Mouse (Mus musculus): ENCODE results near the gene Olfr221. TPM values are rescaled to one million over a fixed set of nuclear protein-coding genes. Genes with fewer than 3 reads are reported as not detected.
"Not testable (repeated sequence)": the region's sequence is repeated elsewhere in the genome, so short reads cannot be mapped to it uniquely, and the experiment has no call there.

Gene Olfr221
- polyA plus RNA-seq (2012; rRNA removed) (not detected in 2 replicates), polyA plus RNA-seq (2014; fragmentation: Nextera tagmentation; extraction: Ambion mirVana) (not detected in 2 replicates)

GRCm38 (mm10) chr14:52042359-52042758, at the start of gene Olfr221:
Olfr221 (minus strand) TSS chr14:52042459.
- not testable (repeated sequence) for H3K36me3 ChIP-seq (ENCODE audit: control insufficient read depth, insufficient read depth, low read length); ATAC-seq (ENCODE audit: low FRiP score, low read depth); H3K4me3 ChIP-seq (replicated peaks; ENCODE audit: low read length); H3K9ac ChIP-seq (ENCODE audit: low read depth, low read length, severe bottlenecking); H3K27me3 ChIP-seq (ENCODE audit: control insufficient read depth, insufficient read depth, low read length); DNase-seq (ENCODE audit: low spot score); H3K4me1 ChIP-seq (ENCODE audit: control insufficient read depth, insufficient read depth, low read length); H3K4me2 ChIP-seq (replicated peaks; ENCODE audit: low read depth, low read length, severe bottlenecking); H3K9me3 ChIP-seq (ENCODE audit: control insufficient read depth, low read length); H3K27ac ChIP-seq (replicated peaks; ENCODE audit: low read depth, low read length)
- 48% methylated on average over 3 of the region's 3 CpGs for WGBS

GRCm38 (mm10) chr14:52083083-52083482, 40.8 kb upstream of the Olfr221 start:
- ATAC-seq (ENCODE audit: low FRiP score, low read depth) (no peak), DNase-seq (ENCODE audit: low spot score) (no peak)
- H3K27me3 ChIP-seq (ENCODE audit: control insufficient read depth, insufficient read depth, low read length), result no peaks in the 10 kb centered on the region
- H3K4me1 ChIP-seq (ENCODE audit: control insufficient read depth, insufficient read depth, low read length), result no peaks in the 10 kb centered on the region
- no peaks in the 10 kb centered on the region for H3K9me3 ChIP-seq (ENCODE audit: control insufficient read depth, low read length)
- TF ChIP-seq POLR2A (IDR thresholded peaks at IDR 0.05; ENCODE audit: borderline replicate concordance, extremely low read depth, insufficient read depth, insufficient read length), result no peak
- H3K36me3 ChIP-seq (ENCODE audit: control insufficient read depth, insufficient read depth, low read length), result peaks cover 78% of the 10 kb centered on the region
- no peak overlapping the region for H3K9ac ChIP-seq (ENCODE audit: low read depth, low read length, severe bottlenecking)
- no peak overlapping the region for H3K4me3 ChIP-seq (replicated peaks; ENCODE audit: low read length)
- no peak overlapping the region for H3K27ac ChIP-seq (replicated peaks; ENCODE audit: low read depth, low read length)
- no peak overlapping the region for H3K4me2 ChIP-seq (replicated peaks; ENCODE audit: low read depth, low read length, severe bottlenecking)

DNA sequence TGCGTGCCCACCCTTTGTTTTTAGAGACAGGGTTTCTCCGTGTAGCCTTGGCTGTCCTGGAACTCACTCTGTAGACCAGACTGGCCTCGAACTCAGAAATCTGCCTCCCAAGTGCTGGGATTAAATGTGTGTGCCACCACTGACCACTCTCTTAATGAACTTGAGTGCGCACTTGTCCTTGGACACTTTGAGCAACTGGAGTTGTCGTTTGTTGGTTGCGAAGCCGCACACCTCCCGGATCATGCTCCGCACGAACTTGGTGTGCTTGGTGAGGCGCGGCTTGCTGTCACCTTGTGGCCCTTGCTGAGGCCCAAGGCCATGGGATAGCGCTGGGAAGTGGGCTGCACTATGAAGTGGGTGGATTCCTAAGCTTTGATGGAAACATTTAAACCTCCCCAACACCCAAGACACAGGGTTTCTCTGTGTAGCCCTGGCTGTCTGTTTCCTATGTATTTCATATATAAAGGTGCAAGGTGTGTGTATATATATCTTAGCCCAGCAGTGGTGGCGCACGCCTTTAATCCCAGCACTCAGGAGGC, 29.4 kb upstream of the Olfr221 start:
- H3K9ac ChIP-seq (ENCODE audit: low read depth, low read length, severe bottlenecking), result no peak overlapping the region
- peaks cover 50% of the 10 kb centered on the region for H3K36me3 ChIP-seq (ENCODE audit: control insufficient read depth, insufficient read depth, low read length)
- no peak for TF ChIP-seq POLR2A (IDR thresholded peaks at IDR 0.05; ENCODE audit: borderline replicate concordance, extremely low read depth, insufficient read depth, insufficient read length)
- H3K4me2 ChIP-seq (replicated peaks; ENCODE audit: low read depth, low read length, severe bottlenecking), result no peak overlapping the region
- H3K9me3 ChIP-seq (ENCODE audit: control insufficient read depth, low read length), result no peaks in the 10 kb centered on the region
- no peak overlapping the region for H3K27ac ChIP-seq (replicated peaks; ENCODE audit: low read depth, low read length)
- ATAC-seq (ENCODE audit: low FRiP score, low read depth), result no peak
- DNase-seq (ENCODE audit: low spot score), result no peak
- no peaks in the 10 kb centered on the region for H3K27me3 ChIP-seq (ENCODE audit: control insufficient read depth, insufficient read depth, low read length)
- H3K4me3 ChIP-seq (replicated peaks; ENCODE audit: low read length), result no peak overlapping the region
- no peaks in the 10 kb centered on the region for H3K4me1 ChIP-seq (ENCODE audit: control insufficient read depth, insufficient read depth, low read length)
- 93% methylated on average over 15 of the region's 15 CpGs for WGBS

DNA sequence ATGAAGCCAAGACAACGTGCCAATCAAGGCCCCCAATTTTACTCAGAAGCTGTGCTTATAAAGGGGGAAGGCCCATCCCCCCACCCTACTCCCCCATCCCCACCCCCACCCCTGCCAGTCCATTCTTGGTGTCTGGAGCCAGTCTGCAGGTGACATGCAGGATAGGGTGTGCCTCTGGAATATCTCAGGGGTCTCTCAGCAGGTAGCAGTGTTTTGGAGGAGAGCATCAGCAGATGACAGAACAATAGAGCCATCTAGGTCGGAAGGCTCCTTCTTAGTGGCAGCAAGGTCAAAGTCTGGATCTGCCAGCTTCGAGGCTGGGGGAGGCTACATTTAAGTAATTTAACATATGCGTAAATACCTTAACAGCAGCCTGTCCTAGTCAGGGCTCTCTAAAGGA, 23.9 kb upstream of the Olfr221 start:
- Histone ChIP-seq H3K4me1 (ENCODE audit: control insufficient read depth, insufficient read depth, low read length) (no peaks in the 10 kb centered on the region), H3K9ac (ENCODE audit: low read depth, low read length, severe bottlenecking) (no peak overlapping the region), H3K4me3 (replicated peaks; ENCODE audit: low read length) (no peak overlapping the region), H3K27ac (replicated peaks; ENCODE audit: low read depth, low read length) (no peak overlapping the region), H3K4me2 (replicated peaks; ENCODE audit: low read depth, low read length, severe bottlenecking) (no peak overlapping the region), H3K9me3 (ENCODE audit: control insufficient read depth, low read length) (no peaks in the 10 kb centered on the region), H3K27me3 (ENCODE audit: control insufficient read depth, insufficient read depth, low read length) (no peaks in the 10 kb centered on the region), H3K36me3 (ENCODE audit: control insufficient read depth, insufficient read depth, low read length) (peaks cover 3% of the 10 kb centered on the region)
- DNase-seq (ENCODE audit: low spot score) (no peak), ATAC-seq (ENCODE audit: low FRiP score, low read depth) (no peak)
- no peak for TF ChIP-seq POLR2A (IDR thresholded peaks at IDR 0.05; ENCODE audit: borderline replicate concordance, extremely low read depth, insufficient read depth, insufficient read length)
- WGBS, result 59% methylated on average over 4 of the region's 4 CpGs

DNA sequence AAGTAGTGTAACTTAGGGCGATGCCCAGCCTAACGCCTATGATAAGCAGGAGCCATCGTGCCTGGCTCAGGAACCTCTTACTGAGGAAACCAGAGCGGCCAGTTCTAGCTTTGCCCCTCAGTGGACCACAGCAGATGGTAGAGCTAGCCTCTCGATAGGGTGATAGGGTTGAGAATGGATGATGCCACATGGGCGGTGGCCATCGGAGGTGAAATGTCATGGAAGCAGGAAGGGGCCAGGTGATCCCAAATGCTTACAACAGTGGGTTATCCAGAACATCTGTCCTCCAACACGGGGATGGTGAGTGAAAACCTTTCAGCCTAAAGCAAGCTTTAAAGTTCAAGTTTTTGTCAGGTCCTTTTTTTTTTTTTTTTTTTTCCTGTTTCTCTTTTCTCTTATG, 19.5 kb upstream of the Olfr221 start:
- H3K36me3 ChIP-seq (ENCODE audit: control insufficient read depth, insufficient read depth, low read length), result no peaks in the 10 kb centered on the region
- H3K4me3 ChIP-seq (replicated peaks; ENCODE audit: low read length), result no peak overlapping the region
- no peaks in the 10 kb centered on the region for H3K4me1 ChIP-seq (ENCODE audit: control insufficient read depth, insufficient read depth, low read length)
- H3K4me2 ChIP-seq (replicated peaks; ENCODE audit: low read depth, low read length, severe bottlenecking), result no peak overlapping the region
- no peak for TF ChIP-seq POLR2A (IDR thresholded peaks at IDR 0.05; ENCODE audit: borderline replicate concordance, extremely low read depth, insufficient read depth, insufficient read length)
- no peak overlapping the region for H3K27ac ChIP-seq (replicated peaks; ENCODE audit: low read depth, low read length)
- ATAC-seq (ENCODE audit: low FRiP score, low read depth), result no peak
- DNase-seq (ENCODE audit: low spot score), result no peak
- no peaks in the 10 kb centered on the region for H3K9me3 ChIP-seq (ENCODE audit: control insufficient read depth, low read length)
- WGBS, result 85% methylated on average over 8 of the region's 8 CpGs
- H3K9ac ChIP-seq (ENCODE audit: low read depth, low read length, severe bottlenecking), result no peak overlapping the region
- no peaks in the 10 kb centered on the region for H3K27me3 ChIP-seq (ENCODE audit: control insufficient read depth, insufficient read depth, low read length)

- no peak overlapping the region for H3K4me2 ChIP-seq (replicated peaks; ENCODE audit: low read depth, low read length, severe bottlenecking)
- WGBS, result 81% methylated on average over 1 of the region's 1 CpGs
- no peak overlapping the region for H3K27ac ChIP-seq (replicated peaks; ENCODE audit: low read depth, low read length)
- H3K9ac ChIP-seq (ENCODE audit: low read depth, low read length, severe bottlenecking), result no peak overlapping the region
- H3K36me3 ChIP-seq (ENCODE audit: control insufficient read depth, insufficient read depth, low read length), result no peaks in the 10 kb centered on the region
- no peak for ATAC-seq (ENCODE audit: low FRiP score, low read depth)
- H3K4me3 ChIP-seq (replicated peaks; ENCODE audit: low read length), result no peak overlapping the region
- H3K4me1 ChIP-seq (ENCODE audit: control insufficient read depth, insufficient read depth, low read length), result no peaks in the 10 kb centered on the region
- no peak for TF ChIP-seq POLR2A (IDR thresholded peaks at IDR 0.05; ENCODE audit: borderline replicate concordance, extremely low read depth, insufficient read depth, insufficient read length)
- H3K9me3 ChIP-seq (ENCODE audit: control insufficient read depth, low read length), result no peaks in the 10 kb centered on the region
- H3K27me3 ChIP-seq (ENCODE audit: control insufficient read depth, insufficient read depth, low read length), result no peaks in the 10 kb centered on the region
- no peak for DNase-seq (ENCODE audit: low spot score)
These were observed 18.5 kb upstream of the Olfr221 start for GRCm38 (mm10) chr14:52060800-52061199.
